Mouse (Mus musculus): ENCODE measurements around the gene Spock2.
"Not testable (repeated sequence)": the region's sequence is repeated elsewhere in the genome, so short reads cannot be mapped to it uniquely, and the experiment has no call there.

The Spock2 gene

DNA sequence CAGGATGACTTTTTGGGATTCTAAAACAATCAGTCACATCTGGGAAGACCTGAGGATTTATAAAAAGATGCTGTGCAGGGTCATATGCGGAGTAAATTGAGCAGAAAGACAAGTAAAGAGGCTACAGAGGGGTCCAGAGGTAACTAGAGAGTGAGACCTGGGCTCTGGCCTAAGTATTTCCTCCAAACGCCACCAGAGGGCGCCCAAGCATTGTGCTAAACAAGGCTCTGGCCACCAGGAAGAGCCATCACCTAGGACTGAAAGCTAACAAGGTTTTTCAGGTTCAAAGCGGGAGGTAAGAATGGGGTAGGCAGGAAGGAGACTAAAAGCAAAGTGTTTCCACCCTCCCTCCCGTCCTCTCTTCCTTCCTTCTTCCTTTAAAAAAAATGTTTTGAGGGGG is 42.1 kb downstream of the Spock2 start:
- peak; percentile 86 for DNase-seq (ENCODE audit: low spot score)

GRCm38 (mm10) chr10:60151107-60151663 is 45.2 kb downstream of the Spock2 start:
- DNase-seq (ENCODE audit: low spot score): no peak

DNA sequence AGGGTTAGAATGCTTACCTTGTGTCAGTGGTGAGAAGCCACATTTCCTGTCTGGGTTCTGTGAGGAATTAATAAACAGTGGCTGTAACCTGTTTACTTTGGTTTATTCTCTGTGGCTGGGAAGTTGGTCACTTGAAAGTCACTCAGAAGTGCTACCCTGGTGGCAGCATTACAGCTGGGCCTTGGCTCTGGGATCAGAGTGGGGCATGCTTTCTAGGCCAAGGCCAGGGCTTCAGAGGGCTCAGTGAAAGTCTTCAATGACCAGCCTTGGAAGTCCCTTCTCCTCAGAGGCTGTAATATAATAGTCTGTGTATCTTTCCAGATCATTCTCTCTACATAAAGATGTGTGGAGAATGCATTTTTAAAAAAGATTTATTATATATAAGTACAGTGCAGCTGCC is 50.0 kb downstream of the Spock2 start:
- no peak for DNase-seq (ENCODE audit: low spot score)

GRCm38 (mm10) chr10:60158144-60158543 is 52.1 kb downstream of the Spock2 start:
- DNase-seq (ENCODE audit: low spot score): no peak

GRCm38 (mm10) chr10:60161397-60161796 is 55.4 kb downstream of the Spock2 start:
- DNase-seq (ENCODE audit: low spot score): not testable (repeated sequence)

DNA sequence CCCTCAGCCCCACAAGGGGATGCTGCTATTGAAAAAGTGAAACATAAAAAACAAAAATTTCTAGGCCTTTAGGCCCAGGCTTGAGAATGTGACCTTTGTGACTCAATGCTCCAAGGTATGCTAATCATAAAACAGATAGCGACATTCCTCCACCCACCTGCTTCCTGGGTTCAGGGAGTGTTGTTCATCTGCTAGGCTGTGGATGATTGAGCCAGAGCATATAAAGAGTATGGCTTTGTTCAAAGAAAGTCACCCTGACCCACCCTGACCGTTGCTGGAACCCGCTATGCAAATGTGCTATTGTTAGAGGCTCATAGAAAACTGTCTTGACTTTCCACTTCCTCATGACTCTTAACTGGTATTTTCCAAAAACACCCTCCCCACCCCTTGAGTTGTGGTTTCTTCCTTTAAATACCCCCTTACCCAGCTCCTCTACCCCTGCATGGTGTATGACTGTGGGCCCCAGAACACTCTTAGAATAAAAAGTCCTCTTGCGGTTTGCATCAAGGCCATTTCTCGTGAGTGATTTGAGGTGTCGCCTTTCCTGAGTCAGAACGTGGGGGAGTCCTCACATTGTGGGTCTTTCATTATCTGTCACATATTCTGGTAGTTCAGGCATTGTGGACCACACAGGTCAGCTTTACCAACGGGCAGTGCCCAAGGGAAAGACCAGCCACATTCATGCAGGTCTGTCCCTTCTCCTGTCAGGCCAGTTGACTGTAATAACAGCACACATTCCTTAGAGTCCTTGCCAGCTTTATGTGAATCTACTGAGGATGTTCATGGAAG is 56.4 kb downstream of the Spock2 start:
- not testable (repeated sequence) for DNase-seq (ENCODE audit: low spot score)

- no peak for DNase-seq (ENCODE audit: low spot score)
These were observed 56.9 kb downstream of the Spock2 start for GRCm38 (mm10) chr10:60162973-60163255.

- DNase-seq (ENCODE audit: low spot score): no peak
These were observed 58.9 kb downstream of the Spock2 start for GRCm38 (mm10) chr10:60164869-60165268.

GRCm38 (mm10) chr10:60166068-60166467 is 60.0 kb downstream of the Spock2 start:
- no peak for DNase-seq (ENCODE audit: low spot score)

DNA sequence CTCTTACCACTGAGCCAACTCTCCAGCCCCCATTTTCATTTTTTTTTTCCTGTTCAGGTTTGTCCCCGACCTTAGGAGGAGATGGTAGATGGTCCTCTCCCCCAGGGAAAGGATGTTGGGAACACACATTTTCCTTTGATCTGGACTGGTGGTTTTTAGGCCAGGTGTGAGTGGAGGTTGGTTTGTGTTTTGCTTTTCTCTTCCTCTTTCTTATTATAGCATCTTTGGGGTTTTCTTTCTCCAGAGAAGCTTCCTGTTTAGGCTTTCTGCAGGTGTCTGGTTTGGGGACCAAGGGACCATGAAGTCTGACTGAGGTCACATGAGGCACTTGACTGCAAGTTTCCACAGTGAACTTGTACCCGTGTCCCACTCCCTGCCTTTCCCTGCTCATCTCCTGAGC is 62.3 kb downstream of the Spock2 start:
- DNase-seq (ENCODE audit: low spot score): no peak

DNA sequence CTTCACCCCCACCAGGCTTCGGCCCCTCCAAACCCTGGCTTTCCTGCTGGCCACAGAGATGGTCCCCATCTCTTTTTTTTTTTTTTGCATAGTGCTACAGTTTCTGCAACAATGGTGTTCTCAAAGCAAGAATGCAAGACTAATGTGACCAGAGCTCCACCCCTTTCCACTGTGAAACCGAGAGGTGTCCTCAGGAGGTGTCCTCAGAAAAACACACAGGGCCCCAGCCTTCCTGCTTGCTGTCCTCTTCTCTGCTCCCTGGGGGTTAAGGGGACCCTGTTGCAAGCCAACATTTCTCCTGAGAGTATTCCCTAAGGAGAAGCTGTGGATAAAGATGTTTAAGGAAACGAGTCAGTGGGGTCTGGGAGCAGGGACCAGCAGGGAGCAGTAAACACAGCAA is 62.9 kb downstream of the Spock2 start:
- DNase-seq (ENCODE audit: low spot score): no peak

DNA sequence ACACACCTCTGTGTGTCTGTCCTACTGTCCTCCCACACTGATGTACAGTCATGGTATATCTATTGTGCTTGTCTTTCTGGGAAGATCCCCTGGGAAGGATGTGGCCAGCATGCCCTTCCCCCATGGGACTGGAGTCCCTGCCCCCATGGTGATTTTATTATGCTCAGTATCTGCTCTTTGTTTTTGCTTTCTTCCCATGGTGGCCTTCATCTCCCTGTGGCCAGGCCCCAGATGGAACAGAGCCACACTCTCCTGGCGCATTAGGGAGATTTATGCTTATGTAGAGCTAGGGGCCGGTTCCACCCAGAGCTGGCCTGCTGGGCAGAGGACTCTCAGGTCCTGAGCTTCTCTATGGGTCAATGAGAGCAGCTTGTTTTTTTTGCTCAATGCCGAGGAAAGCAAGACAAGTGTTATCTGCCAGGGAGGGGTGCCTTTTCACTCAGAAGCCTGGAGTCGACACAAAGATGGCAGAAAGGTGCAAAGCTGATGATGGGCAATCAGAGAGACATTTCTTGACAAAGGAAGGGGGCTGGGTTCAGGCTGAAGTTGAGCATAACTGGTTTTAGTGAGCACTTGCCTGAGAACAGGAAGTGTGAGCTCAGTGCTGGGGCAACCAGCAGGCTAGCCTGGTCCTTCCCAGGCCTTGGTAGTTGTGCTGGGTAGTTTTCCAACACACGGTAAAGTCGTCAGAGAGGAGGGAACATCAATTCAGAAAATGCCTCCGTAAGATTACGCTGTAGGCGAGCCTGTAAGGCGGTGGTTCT is 64.5 kb downstream of the Spock2 start:
- DNase-seq (ENCODE audit: low spot score): no peak

- no peak for DNase-seq (ENCODE audit: low spot score)
These were observed 65.3 kb downstream of the Spock2 start for GRCm38 (mm10) chr10:60171368-60171767.

- no peak for DNase-seq (ENCODE audit: low spot score)
These were observed 66.3 kb downstream of the Spock2 start for GRCm38 (mm10) chr10:60172306-60172705.

DNA sequence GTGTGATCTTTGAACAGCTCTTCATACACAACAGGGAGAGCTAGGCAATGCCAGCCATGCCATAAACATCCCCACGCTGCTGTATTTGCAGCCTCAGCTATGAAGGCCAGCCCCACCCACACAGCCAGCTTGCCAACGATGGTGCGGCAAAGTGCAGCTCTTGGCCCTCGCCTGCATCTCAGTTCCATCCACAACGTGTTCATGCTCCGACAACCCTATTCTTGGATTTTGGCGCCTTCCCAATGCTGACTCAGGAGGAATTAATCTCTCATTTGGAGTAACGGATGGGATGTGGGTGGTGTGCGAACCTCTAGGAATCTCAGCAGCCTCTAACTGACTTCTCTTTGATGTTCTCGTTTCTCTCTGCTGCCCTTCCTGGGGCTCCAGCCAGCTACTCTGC is 67.0 kb downstream of the Spock2 start:
- peak; percentile 29 for DNase-seq (ENCODE audit: low spot score)

DNA sequence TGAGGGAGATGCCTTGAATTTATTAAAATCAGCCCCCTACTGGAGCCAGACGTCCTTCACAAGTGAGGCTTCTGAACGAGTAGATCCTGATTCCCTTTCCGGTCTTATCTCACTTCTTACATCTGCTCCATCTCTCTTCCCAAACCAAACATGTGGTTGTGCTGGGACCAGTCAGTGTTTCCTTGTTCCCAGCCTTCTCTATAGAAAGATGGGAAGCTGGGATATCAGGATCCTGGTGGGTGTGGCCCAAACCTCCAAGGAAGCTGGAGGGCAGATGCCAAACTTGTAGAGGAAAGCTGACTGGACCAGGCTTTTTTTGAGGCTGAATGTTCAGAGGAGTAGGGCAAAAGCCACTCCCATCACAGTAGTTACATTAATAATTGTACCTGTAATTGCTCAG is 68.5 kb downstream of the Spock2 start:
- DNase-seq (ENCODE audit: low spot score): no peak

GRCm38 (mm10) chr10:60175306-60175705 is 69.3 kb downstream of the Spock2 start:
- not testable (repeated sequence) for DNase-seq (ENCODE audit: low spot score)
